Mouse (Mus musculus): ENCODE data around the gene Meaf6.

The Meaf6 gene

DNA sequence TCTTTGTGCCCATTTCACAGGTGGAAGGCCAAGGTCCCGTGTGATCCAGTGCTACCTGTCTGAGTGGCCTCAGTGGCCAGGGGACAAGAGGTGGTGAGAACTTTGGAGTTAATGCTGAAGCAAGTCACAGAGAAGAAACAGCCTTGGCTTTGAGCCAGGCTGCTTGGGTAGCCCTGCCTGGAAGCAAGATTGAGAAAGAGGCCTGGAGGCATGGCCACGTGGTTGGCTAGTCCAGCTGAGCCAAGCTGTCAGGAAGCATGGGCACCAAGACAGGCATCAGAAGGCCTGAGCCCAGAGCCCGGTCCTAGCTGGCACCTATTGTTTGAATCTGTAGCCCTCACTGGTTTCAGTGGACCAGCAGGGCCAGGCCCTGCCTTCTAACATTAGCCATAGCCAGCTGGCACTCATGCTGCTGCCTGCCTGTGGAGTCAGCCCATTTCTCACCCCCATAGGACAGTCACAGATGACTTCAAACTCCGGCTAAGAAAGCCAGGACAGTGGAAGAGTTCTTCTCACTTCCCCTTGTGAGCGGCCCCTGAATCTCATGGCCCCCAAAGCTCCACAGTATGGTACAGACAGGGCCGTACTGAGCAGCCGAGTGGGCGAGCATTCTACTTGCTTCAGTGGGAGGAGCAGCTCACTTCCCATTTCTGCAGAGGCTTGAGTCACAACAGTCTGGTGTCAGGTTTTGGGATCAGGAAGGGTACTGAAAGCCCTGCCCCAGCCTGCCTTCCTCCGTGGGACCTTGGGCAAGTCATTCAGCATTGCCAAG is 31.3 kb downstream of the Meaf6 start:
- DNase-seq (ENCODE audit: low spot score): peak; percentile 81

DNA sequence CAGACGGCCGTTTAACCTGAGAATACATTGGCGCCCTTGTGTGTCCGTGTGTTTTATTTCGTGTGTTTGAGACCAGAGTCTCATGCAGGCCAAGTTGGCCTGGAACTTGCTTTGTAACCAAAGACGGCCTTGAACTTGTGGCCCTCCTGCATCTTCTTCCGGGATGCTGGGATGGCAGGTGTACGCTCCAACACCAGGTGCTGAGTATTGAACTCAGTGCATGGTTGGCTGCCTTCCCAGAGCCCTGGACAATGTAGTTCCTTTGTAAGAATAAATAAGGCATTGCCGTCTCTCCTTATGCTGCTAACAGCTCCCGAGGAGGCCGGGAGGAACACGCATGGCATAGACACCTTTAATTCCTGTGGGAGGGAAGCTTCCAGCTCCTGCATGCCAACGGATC is 32.0 kb downstream of the Meaf6 start:
- DNase-seq (ENCODE audit: low spot score): no peak

DNA sequence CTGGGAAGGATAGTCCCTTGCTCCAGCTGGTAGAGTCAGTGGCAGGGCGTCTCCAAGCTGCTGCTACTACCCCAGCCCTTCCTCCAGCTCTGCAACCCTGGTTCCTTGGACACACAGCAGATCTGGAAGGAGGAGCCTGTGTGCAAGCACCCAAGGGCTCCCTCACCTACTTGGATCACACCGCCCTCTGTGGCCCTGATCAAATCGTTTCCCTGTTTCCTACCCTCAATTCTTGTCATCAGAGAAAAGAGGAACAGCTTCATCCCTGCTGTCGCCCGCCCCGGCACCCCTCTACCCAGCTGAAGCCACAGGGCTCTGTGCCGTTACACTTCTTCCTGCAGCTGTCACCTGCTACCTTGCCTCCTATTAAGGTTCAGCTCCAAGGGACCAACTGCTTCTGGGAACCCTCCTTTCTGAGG is 33.0 kb downstream of the Meaf6 start:
- DNase-seq (ENCODE audit: low spot score): no peak

DNA sequence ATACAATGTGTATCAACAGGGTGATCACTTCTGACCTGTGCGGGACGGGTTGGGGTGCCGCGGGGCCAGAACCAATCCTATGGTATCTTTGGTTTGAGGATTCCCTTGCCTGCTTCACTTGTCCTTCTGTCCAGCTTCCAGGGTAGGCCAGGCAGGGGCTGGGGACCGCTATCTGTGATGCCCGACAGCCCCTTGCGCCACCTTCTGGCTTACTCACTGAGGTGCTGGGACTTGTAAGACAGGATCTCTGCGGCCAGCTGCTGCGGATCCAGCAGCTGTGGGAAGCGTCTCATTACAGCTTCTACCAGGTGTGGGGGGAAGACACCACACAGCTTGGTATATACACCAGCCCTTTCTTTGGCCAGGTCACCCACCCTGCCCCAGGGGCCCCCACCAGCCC is 34.1 kb downstream of the Meaf6 start:
- DNase-seq (ENCODE audit: low spot score): no peak

DNA sequence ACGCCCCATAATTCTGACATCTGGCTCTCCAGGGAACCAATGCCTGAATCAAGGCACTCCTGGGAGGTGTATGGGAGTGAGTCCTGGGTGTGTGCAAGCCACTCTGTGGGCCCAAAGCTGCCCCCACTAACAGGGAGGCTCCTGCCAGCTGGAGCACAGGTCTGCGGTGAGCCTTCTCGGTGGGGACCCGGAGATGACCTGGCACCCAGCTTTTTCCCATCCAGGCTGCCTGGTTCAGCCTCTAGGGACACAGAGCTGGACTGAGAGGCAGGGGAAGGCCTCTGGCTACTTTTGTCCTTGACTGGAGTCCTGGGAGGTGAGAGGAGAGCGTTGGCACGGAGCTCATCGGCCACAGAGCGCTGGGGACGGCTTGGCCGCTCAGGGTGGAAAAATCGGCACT is 34.8 kb downstream of the Meaf6 start:
- no peak for DNase-seq (ENCODE audit: low spot score)

DNA sequence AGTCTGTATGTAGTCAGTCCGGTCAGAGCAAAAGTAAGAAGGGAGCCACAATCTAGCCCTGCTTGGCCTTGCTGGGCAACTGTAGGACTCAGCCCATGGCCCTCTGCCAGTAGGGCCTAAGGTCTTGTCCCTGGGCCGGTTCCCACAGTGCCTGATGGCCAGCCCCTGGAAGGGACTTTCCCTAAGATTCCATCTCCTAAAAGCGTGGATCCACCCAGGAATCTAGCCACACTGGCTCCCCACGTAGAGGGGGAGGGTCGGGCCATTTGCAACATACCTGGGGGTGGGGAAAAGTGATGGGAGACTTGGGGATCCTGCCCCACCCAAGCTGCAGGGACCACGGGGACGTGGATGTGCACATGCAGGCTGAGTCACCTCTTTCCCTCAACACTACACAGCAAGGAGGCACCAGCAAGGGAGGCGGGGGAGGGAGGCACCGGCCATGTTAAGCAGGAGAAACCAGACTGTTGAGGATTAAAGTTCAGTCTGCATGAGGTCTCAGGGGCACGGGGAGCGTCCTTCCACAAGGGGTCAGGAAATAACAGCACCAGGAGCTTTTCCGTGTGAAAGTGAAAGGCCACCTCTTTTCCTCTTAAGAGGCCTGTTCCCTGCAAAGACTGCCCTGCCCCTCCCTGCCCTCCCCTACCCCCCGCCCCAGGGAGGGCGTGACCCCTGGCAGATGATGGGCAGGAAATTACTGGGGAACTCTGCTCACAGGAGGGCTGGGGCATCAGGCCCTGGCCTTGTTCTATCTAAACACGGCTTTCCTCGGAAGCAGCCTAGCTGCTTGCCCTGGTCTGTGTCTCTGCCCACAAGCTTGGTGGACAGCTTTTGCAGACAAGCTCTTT is 37.7 kb downstream of the Meaf6 start:
- peak; percentile 69 for DNase-seq (ENCODE audit: low spot score)

DNA sequence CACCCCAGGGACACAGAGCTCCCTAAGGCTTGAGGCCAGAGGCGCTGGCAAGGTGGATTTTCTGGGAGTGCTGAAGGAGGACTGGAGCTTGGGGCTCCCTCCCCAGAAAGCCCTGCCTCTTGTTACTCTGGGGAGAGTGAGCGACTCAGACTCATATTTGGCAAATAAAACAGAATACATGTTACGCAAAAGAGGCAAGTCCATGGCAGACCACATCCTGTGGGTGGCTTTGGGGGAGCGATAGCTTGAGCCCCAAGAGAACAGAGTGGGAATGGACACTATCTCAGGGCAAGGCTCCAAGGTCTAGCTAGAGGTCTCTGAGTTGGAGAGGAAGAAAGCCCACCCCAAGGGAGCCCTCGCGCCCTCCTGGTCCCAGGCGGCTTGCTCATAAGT is 38.3 kb downstream of the Meaf6 start:
- DNase-seq (ENCODE audit: low spot score): peak; percentile 31

DNA sequence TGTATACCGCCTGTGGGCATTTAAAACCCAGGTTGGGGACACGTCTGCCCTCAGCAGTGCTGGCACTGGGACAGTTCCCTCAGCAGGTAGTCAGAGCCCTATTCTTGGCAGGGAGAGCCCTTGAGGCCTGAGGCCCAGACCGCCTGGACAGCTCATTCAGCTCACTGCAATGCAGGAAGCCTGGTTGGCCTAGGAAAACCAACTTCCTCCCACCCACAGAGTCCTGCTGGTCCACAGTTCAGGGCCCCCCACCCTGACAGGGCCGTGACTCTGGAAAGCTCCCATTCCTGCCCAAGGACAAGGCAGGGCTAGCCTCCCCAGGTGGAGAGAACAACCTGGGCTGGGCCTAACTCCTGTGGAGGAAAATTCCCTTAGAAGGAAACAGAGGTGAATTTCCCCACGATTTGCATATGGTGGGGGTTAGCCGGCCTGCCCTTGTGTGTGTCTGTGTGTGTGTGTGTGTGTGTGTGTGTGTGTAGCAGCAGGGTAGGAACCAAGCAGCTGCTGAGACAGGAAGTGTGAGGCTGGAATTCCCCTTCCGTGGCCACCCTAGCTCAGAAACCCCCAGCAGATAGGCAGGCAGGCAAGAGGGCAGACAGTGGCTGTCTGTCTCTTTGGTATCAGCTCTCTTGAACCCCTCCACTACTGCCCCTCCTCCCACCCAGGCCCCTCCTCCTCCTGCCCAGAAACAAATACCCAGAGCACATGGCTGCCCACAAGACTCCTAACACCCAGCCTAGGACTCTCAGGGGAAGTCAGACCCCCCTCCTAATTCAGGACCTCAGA is 39.7 kb downstream of the Meaf6 start:
- peak; percentile 66 for DNase-seq (ENCODE audit: low spot score)

DNA sequence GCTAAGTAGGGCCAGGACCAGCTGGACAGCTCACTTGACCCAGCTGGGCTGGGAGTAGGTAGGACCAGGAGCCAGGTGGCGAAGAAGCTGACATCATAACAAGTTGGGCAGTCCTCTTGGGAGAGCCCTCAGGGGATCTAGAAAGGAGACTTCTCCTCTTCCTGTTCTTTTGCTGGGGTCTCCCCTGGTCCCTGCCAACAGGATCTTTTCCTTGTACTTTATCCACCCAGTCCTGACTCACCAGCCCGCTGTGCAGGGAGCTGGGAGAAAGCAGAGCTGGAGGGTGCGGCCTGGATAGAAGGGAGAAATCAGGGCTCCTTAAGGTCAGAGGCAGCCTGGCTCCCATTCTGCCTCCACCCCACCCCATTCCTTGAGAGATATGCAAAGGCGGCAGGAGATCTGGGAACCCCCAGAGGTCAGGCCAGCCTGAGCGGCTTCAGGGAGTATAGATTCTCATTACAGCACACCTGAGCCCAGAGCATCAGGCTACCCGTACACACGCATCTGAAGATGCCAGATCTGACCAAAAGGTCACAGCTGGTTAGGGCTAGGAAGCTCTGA is 40.5 kb downstream of the Meaf6 start:
- no peak for DNase-seq (ENCODE audit: low spot score)

DNA sequence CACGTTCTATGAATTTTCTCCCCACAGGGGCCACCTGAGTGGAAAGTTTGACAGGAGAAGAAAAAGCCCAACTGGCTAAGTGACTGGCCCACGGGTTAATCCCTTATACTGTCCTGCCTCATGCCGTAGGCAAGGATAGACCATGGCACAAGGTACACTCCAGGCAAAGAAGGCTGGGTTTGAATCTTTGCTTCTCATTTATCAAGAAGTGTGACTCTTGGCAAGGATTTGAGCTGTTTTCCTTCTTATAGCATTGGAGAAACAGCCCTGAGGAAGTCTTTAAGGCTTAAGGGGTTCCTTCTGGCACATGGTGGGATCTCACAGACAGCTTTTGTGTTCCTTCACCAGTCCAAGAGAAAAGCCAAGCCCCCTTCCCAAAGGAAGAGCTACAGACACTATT is 41.3 kb downstream of the Meaf6 start:
- DNase-seq (ENCODE audit: low spot score): no peak

DNA sequence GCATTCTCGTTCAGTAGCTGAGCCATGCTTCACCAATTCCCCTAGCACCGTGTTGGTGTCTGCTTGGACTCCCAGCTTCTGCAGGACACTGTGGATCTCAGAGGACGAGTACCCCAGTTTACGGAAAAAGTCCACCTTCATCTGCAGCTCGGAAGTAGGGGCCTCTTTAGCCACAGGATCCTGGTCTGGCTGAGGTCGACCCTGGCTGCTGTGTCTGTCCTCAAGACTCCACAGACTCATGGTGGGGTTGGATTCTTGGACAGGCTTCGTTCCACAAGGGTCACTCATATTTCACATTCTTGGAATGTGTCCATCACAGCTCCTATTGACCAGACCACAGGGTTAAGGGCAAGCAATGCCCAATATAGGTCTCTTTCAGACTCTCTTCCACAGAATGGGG is 41.8 kb downstream of the Meaf6 start:
- no peak for DNase-seq (ENCODE audit: low spot score)

DNA sequence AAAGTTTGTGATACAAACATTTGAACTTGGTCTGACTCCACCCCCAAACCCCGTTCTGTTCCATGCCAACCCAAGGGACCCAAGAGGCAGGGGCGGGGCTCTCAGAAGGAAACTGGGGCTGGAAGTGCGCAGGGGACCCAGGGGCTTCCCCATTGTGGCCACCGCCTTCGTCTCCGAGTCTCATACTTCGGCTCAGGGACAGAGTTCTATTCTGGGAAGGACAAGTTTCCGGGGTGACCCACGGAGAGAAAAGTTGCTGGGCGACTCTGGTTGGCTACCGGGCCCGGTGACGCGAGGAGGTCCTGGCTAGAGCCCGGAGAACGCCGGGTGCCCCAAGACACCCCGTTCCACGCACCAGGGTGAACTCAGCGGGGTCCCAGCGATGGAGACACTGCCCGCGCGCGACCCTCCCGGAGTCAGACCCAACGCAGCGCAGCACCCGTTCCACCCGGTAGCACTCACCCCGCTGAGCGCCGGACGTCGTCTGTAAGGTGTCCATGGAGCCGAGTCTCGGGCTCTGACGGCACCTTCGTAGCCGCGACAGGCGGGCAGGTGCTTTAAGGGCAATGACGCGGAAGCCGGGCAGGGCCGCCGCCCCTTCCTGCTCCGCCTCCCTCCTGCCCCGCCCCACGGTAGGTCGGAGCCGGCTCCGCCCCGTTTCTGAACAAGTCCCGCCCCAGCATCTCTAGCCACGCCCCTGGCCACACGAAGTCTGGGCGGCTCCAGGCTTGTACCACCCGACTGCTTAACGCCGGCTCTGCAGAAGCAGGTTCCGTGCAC is 42.6 kb downstream of the Meaf6 start, which contains the start of gene Zc3h12a:
Gene Zc3h12a, minus strand, starts transcription at position 536 of the 780 bp plus-strand sequence.
- peak; percentile 93 for DNase-seq (ENCODE audit: low spot score)

DNA sequence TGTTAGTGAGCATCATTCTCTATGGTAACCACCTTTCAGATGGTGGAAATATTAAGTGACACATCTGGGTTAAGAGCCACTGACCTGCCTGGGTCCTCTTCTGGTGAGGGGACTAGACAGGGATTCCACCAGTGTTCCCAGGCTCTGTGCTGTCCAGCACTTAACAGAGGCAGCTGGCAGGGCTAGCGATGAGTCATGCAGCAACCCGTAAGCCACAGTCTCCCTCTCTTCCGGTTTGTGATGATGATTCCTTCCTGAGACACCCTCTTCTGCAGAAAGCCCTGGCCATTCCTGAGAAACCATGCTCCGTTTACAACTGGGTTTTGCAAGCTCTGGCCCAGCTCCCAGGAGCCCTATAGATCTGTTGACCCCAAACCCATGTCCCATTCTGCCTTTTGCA is 46.6 kb downstream of the Meaf6 start:
- DNase-seq (ENCODE audit: low spot score): no peak

DNA sequence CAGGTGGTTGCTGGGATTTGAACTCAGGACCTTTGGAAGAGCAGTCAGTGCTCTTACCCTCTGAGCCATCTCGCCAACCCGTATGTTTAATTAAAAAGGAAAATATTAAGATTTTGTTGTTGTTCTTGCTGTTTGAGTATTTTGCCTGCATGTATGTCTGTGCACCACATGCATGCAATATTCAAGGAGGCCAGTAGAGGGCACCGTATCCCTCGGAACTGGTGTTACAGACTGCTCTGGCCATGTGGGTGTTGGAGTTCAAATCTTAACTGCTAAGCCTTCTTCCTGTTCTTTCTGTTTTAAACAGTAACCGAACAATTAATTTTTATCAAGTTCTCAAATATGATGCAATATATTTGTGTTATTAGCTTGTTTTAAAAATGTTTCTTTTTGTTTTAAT is 47.5 kb downstream of the Meaf6 start:
- peak; percentile 59 for DNase-seq (ENCODE audit: low spot score)

DNA sequence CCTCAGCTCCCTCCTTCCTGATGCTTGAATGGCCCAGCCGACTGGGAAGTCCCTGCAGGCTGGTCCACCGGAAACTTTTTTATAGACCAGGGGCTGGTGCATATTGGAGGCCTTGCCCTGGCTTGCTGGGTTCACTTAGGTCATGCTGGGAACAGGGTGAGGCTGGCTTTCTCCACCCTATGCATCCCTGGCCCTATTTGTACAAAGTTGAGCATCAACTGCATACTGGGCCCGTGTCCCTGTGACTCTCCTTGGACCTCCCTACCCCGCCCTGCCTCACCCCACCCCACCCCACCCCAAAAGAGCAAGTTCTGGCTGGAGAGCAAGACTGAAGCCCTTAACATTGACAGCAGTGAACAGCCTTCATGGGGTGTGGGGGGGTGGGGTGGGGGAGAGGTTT is 49.3 kb downstream of the Meaf6 start:
- no peak for DNase-seq (ENCODE audit: low spot score)

DNA sequence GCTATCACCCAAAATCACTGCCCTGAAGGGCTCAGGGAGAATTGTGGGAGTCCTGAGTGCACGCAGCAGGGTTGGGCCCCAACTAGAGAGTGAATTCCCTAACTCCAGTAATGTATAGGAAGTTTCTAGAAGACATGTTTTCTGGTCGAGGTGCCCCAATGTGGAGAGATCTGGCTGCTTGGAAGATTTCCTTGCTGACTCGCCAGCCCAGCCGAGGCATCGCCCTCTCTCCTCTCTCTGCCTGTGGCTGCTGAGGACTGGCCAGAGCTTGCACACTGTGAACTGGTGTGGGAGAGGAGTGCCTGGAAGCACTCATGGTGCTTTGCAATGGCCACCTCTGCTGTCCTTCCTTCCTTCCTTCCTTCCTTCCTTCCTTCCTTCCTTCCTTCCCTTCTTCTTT is 49.7 kb downstream of the Meaf6 start:
- no peak for DNase-seq (ENCODE audit: low spot score)

DNA sequence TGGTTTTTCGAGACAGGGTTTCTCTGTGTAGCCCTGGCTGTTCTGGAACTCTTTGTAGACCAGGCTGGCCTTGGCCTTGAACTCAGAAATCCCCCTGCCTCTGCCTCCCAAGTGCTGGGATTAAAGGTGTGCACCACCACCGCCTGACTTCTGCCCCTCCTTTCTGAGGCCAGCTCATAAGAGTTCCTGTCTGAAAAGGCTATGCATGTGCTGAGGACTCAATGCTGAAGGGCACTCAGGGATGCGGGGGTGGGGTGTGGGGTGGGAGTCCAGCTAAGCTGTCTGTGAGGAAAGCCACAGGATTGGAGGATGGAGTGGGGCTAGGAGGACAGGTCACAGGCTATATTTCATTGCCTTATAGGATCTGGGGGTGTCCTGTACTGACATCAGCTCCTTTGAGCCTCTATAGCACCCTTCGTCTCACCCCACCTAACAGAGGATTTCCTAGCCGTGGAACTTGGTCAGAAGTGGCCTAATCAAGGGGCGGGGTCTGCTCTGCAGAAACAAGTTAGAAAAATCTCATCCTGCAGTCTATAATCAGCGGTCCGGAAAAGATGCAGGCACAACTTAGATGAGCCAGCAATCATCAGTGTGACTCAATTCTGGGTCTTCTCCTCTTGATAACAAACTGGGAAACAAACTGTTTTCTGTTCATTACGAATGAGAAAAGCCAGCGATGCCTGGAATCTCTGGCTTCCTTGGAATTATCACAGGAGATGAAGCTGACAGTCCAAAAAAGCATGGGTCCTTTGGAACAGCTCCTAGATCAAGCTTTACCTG is 50.3 kb downstream of the Meaf6 start:
- no peak for DNase-seq (ENCODE audit: low spot score)

DNA sequence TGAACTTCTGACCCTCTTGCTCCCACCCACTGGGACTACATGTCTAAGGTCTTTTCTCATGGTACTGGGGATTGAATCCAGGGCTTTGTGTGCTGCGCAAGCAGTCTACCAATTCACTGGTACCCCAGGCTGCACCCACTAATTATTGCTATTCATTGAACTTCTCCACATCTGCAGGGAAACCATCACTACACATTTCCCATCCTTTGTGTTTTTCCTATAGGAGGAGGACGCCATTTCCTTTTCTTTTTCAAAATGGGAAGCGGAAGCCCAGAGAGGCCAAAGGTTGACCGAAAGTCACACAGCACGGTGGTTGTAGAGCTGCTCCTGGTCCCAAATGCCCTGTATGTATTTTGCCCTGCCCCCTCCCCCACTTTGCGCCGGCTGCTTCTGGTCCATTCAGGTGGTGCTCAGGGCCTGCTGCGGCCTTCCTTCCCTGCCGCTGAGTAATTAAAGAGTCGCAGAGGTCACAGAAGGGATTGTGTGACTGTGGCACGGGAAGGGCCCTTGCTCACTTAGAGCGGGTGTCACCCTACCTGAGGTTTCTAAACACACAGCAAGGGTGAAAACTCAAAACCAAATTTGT is 51.5 kb downstream of the Meaf6 start:
- no peak for DNase-seq (ENCODE audit: low spot score)

DNA sequence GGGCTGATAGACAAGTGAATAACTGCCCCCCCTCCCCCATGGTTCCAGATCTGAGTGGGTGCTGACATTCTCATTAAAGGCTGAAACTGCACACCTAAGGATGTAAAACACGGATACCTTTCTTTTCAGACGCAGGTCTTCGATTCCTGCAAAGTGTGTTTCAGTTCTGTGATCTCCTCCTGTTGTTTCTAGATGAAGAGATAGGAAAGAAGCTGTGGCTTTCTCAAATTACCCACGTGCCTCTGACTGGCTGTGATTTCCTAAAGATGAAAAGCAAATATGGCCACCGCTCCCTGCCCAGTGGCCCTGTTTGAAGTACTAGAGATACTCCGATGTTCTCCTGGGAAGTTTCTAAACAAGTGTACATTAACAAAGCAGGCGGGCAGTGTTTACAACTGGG is 53.4 kb downstream of the Meaf6 start:
- no peak for DNase-seq (ENCODE audit: low spot score)

DNA sequence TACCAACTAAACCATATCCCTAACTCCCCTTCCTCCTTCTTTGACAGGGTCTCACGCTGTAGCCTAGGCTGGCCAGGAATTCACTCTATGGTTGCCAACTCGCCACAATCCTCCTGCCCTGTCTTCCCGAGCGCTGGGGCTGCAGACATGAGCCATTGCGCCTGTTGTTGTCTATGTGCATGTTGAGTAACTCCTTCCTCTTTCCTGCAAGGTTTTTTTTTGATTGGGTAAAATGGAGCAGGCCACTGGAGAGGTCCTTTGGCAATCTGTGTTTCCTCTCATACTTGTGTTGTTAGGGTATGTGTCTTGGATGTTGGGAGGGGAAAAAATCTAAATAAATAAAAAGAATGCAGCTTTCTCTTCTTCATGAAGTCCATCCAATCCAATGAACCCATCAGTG is 59.3 kb downstream of the Meaf6 start:
- DNase-seq (ENCODE audit: low spot score): no peak
